Mouse (Mus musculus): Measurements from ENCODE around the gene Rnaseh1. TPM values are rescaled to one million over a fixed set of nuclear protein-coding genes. Genes with fewer than 3 reads are reported as not detected.
A peak's percentile ranks its signal among the peaks of the same experiment; 100 is the strongest.

The Rnaseh1 gene
- polyA plus RNA-seq, 1 experiment from 2014 or later = 16.0 TPM

GRCm38 (mm10) chr12:28621451-28622166, 27.8 kb upstream of the Rnaseh1 start:
- Histone ChIP-seq H3K9me3 (ENCODE audit: control insufficient read depth, low read length) (no peaks in the 10 kb centered on the region), H3K36me3 (ENCODE audit: control insufficient read depth, insufficient read depth, low read length) (no peaks in the 10 kb centered on the region), H3K27me3 (ENCODE audit: control insufficient read depth, insufficient read depth, low read length) (no peaks in the 10 kb centered on the region), H3K27ac (replicated peaks in 1 of 2; ENCODE audit: control insufficient read depth in 1 of 2, insufficient read depth in 1 of 2, low read depth in 2 of 2, low read length in 2 of 2) (peak overlapping the region; percentile 17 to 20; a peak in 1 of 4 replicates), H3K4me1 (ENCODE audit: control insufficient read depth in 2 of 2, insufficient read depth in 2 of 2, low read length in 2 of 2) (peaks cover 12 to 26% of the 10 kb centered on the region in 2 experiments), H3K4me2 (ENCODE audit: low read length) (peak overlapping the region; percentile 59), H3K9ac (ENCODE audit: low read length) (peak overlapping the region; percentile 49), H3K4me3 (ENCODE audit: control insufficient read depth in 1 of 2, insufficient read depth in 1 of 2, low read depth in 1 of 2, low read length in 2 of 2) (peak overlapping the region; percentile 4; a peak in 1 of 4 replicates)
- WGBS = 4% methylated on average over 7 of the region's 7 CpGs
- peak; percentile 64 for ATAC-seq (ENCODE audit: insufficient number of reproducible peaks, insufficient read depth, low FRiP score, low read depth)

- peak overlapping the region; percentile 52 to 58 for H3K27ac ChIP-seq (replicated peaks in 1 of 2; ENCODE audit: control insufficient read depth in 1 of 2, insufficient read depth in 1 of 2, low read depth in 2 of 2, low read length in 2 of 2)
- ATAC-seq (ENCODE audit: insufficient number of reproducible peaks, insufficient read depth, low FRiP score, low read depth) = no peak
- H3K9ac ChIP-seq (ENCODE audit: low read length) = peak overlapping the region; percentile 49
- 19% methylated on average over 5 of the region's 5 CpGs for WGBS
- no peaks in the 10 kb centered on the region for H3K27me3 ChIP-seq (ENCODE audit: control insufficient read depth, insufficient read depth, low read length)
- H3K36me3 ChIP-seq (ENCODE audit: control insufficient read depth, insufficient read depth, low read length) = no peaks in the 10 kb centered on the region
- no peaks in the 10 kb centered on the region for H3K9me3 ChIP-seq (ENCODE audit: control insufficient read depth, low read length)
- peak overlapping the region in 1 of 2 experiments; percentile 4; a peak in 1 of 4 replicates for H3K4me3 ChIP-seq (ENCODE audit: control insufficient read depth in 1 of 2, insufficient read depth in 1 of 2, low read depth in 1 of 2, low read length in 2 of 2)
- peak overlapping the region; percentile 59 for H3K4me2 ChIP-seq (ENCODE audit: low read length)
- H3K4me1 ChIP-seq (ENCODE audit: control insufficient read depth in 2 of 2, insufficient read depth in 2 of 2, low read length in 2 of 2) = peaks cover 12 to 26% of the 10 kb centered on the region in 2 experiments
Measured at GRCm38 (mm10) chr12:28622167-28622532, 27.3 kb upstream of the Rnaseh1 start.

DNA sequence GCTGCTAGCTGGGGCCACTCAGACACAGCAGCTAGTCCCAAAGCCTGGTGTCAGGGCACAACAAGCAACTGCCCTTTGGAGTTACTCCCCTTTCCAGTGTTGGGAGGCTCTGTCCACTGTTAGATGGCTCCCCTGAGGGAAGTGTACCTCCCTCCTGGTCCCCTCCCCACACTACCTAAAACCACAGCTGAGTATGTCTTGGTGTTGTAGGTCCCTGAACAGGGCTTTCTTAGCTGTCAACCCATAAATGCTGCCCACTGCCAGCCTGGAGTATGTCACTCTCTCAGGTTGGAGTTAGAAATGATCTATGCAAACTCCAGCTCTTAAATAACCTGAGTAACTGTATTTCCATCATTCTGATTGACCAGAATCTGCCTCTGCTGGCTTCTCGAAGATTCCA, 26.8 kb upstream of the Rnaseh1 start:
- Histone ChIP-seq H3K4me1 (ENCODE audit: control insufficient read depth in 2 of 2, insufficient read depth in 2 of 2, low read length in 2 of 2) (peaks cover 12 to 26% of the 10 kb centered on the region in 2 experiments), H3K4me2 (ENCODE audit: low read length) (peak overlapping the region; percentile 59), H3K9ac (ENCODE audit: low read length) (no peak overlapping the region), H3K36me3 (ENCODE audit: control insufficient read depth, insufficient read depth, low read length) (no peaks in the 10 kb centered on the region), H3K27me3 (ENCODE audit: control insufficient read depth, insufficient read depth, low read length) (no peaks in the 10 kb centered on the region), H3K27ac (replicated peaks in 1 of 2; ENCODE audit: control insufficient read depth in 1 of 2, insufficient read depth in 1 of 2, low read depth in 2 of 2, low read length in 2 of 2) (peak overlapping the region; percentile 52 to 58), H3K4me3 (ENCODE audit: control insufficient read depth in 1 of 2, insufficient read depth in 1 of 2, low read depth in 1 of 2, low read length in 2 of 2) (no peak overlapping the region), H3K9me3 (ENCODE audit: control insufficient read depth, low read length) (no peaks in the 10 kb centered on the region)
- 55% methylated on average over 1 of the region's 1 CpGs for WGBS
- no peak for ATAC-seq (ENCODE audit: insufficient number of reproducible peaks, insufficient read depth, low FRiP score, low read depth)

DNA sequence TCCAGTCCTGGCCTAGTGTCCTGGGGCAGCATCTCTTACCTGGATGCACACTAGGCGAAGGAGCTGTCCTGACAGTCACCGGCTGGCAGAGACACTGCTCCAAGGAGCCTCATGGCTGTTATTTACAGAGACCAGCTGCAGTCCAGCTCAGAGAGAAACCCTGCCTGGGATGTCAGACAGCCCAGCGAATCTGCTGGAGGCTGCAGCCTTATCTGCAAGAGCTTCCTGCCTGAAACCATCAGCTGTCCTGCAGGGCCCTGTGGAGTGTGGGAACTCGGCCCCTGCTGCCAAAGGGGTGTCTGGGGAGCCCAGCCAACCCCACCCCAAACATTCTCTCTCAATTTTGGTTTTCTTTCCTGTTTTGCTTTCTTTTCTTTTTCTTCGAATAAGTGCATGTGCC, 26.2 kb upstream of the Rnaseh1 start, which contains the start of gene Colec11:
TSS of gene Colec11 (minus strand) at position 183 of the 400 bp plus-strand sequence.
- Histone ChIP-seq H3K36me3 (ENCODE audit: control insufficient read depth, insufficient read depth, low read length) (peaks cover 2% of the 10 kb centered on the region), H3K27me3 (ENCODE audit: control insufficient read depth, insufficient read depth, low read length) (no peaks in the 10 kb centered on the region), H3K4me3 (ENCODE audit: control insufficient read depth in 1 of 2, insufficient read depth in 1 of 2, low read depth in 1 of 2, low read length in 2 of 2) (peak within 1 kb of the TSS in 1 of 2 experiments; percentile 14; a peak in 1 of 4 replicates), H3K27ac (replicated peaks in 1 of 2; ENCODE audit: control insufficient read depth in 1 of 2, insufficient read depth in 1 of 2, low read depth in 2 of 2, low read length in 2 of 2) (peak within 1 kb of the TSS; percentile 58 to 80), H3K4me2 (ENCODE audit: low read length) (peak within 1 kb of the TSS; percentile 59), H3K9ac (ENCODE audit: low read length) (peak within 1 kb of the TSS; percentile 49; the same call in 1 of the 2 replicates), H3K4me1 (ENCODE audit: control insufficient read depth in 2 of 2, insufficient read depth in 2 of 2, low read length in 2 of 2) (peaks cover 12 to 26% of the 10 kb centered on the region in 2 experiments), H3K9me3 (ENCODE audit: control insufficient read depth, low read length) (no peaks in the 10 kb centered on the region)
- 15% methylated on average over 5 of the region's 5 CpGs for WGBS
- ATAC-seq (ENCODE audit: insufficient number of reproducible peaks, insufficient read depth, low FRiP score, low read depth) = no peak

DNA sequence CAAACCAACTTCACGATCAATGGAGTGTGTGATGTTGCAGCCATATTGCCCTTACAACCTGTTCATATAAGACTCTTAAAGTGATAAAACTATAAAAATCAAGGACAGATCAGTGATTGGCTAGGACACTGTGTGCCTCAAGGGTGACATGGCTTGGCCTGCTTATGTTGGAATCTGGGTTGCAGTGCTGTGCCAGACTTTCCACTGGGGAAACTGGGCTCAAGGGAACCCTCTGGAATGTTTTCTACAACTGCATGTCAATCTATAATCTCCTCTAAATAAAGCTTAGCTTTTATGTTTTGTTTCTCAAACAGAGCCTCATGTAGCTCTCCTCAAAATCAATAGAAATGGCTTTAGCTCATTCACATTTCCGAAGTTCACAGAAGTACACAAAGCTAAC, 25.2 kb upstream of the Rnaseh1 start:
- H3K4me3 ChIP-seq (ENCODE audit: control insufficient read depth in 1 of 2, insufficient read depth in 1 of 2, low read depth in 1 of 2, low read length in 2 of 2) = no peak overlapping the region
- peaks cover 12 to 26% of the 10 kb centered on the region in 2 experiments for H3K4me1 ChIP-seq (ENCODE audit: control insufficient read depth in 2 of 2, insufficient read depth in 2 of 2, low read length in 2 of 2)
- H3K27me3 ChIP-seq (ENCODE audit: control insufficient read depth, insufficient read depth, low read length) = no peaks in the 10 kb centered on the region
- no peak overlapping the region for H3K9ac ChIP-seq (ENCODE audit: low read length)
- ATAC-seq (ENCODE audit: insufficient number of reproducible peaks, insufficient read depth, low FRiP score, low read depth) = no peak
- H3K27ac ChIP-seq (replicated peaks in 1 of 2; ENCODE audit: control insufficient read depth in 1 of 2, insufficient read depth in 1 of 2, low read depth in 2 of 2, low read length in 2 of 2) = no peak overlapping the region
- no peaks in the 10 kb centered on the region for H3K9me3 ChIP-seq (ENCODE audit: control insufficient read depth, low read length)
- no peak overlapping the region for H3K4me2 ChIP-seq (ENCODE audit: low read length)
- WGBS = 87% methylated on average over 2 of the region's 2 CpGs
- peaks cover 13% of the 10 kb centered on the region for H3K36me3 ChIP-seq (ENCODE audit: control insufficient read depth, insufficient read depth, low read length)

DNA sequence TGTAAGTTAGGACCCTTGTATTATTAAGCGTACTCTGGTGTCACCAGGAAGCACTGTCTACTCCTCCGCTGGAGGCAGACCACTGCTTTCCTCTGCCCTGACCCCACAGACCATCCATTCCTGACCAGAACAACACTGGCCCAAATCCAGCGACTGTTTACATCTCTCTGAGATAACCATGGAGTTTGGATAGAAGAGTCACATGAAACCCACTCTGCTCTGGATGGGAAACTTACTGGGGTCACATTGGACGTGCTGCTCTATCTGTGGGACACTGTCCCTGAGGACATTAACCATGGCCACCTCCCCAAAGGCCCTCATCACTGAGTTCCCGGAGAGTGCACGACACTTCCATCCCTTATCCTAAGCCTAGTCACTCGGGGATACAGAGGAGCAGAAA, 24.0 kb upstream of the Rnaseh1 start:
- H3K9ac ChIP-seq (ENCODE audit: low read length) = no peak overlapping the region
- no peak overlapping the region for H3K4me2 ChIP-seq (ENCODE audit: low read length)
- no peak overlapping the region for H3K27ac ChIP-seq (replicated peaks in 1 of 2; ENCODE audit: control insufficient read depth in 1 of 2, insufficient read depth in 1 of 2, low read depth in 2 of 2, low read length in 2 of 2)
- 57% methylated on average over 7 of the region's 7 CpGs for WGBS
- peaks cover 12 to 26% of the 10 kb centered on the region in 2 experiments for H3K4me1 ChIP-seq (ENCODE audit: control insufficient read depth in 2 of 2, insufficient read depth in 2 of 2, low read length in 2 of 2)
- H3K27me3 ChIP-seq (ENCODE audit: control insufficient read depth, insufficient read depth, low read length) = no peaks in the 10 kb centered on the region
- no peak overlapping the region for H3K4me3 ChIP-seq (ENCODE audit: control insufficient read depth in 1 of 2, insufficient read depth in 1 of 2, low read depth in 1 of 2, low read length in 2 of 2)
- ATAC-seq (ENCODE audit: insufficient number of reproducible peaks, insufficient read depth, low FRiP score, low read depth) = no peak
- no peaks in the 10 kb centered on the region for H3K9me3 ChIP-seq (ENCODE audit: control insufficient read depth, low read length)
- peaks cover 24% of the 10 kb centered on the region for H3K36me3 ChIP-seq (ENCODE audit: control insufficient read depth, insufficient read depth, low read length)

DNA sequence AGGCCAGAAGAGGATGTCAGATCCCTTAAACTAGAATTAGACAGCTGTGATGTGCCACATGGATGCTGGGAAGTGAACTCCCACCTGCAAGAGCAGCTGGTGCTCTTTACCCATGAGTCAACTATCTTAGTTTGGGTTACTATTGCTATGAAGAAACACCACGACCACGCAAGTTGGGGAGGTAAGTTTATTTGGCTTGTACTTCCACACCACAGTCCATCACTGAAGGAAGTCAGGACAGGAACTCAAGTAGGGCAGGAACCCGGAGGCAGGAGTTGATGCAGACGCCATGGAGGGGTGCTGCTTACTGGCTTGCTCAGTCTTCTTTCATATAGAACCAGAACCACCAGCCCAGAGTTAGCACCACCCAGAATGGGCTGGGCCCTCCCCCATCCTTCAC, 22.3 kb upstream of the Rnaseh1 start:
- H3K4me2 ChIP-seq (ENCODE audit: low read length) = no peak overlapping the region
- 65% methylated on average over 4 of the region's 4 CpGs for WGBS

More for the DNA sequence above, 22.3 kb upstream of the Rnaseh1 start:
- Histone ChIP-seq H3K4me1 (ENCODE audit: control insufficient read depth in 2 of 2, insufficient read depth in 2 of 2, low read length in 2 of 2) (peaks cover 8 to 14% of the 10 kb centered on the region in 2 experiments), H3K9ac (ENCODE audit: low read length) (no peak overlapping the region), H3K27ac (replicated peaks in 1 of 2; ENCODE audit: control insufficient read depth in 1 of 2, insufficient read depth in 1 of 2, low read depth in 2 of 2, low read length in 2 of 2) (no peak overlapping the region), H3K9me3 (ENCODE audit: control insufficient read depth, low read length) (no peaks in the 10 kb centered on the region), H3K27me3 (ENCODE audit: control insufficient read depth, insufficient read depth, low read length) (no peaks in the 10 kb centered on the region), H3K36me3 (ENCODE audit: control insufficient read depth, insufficient read depth, low read length) (peaks cover 41% of the 10 kb centered on the region), H3K4me3 (ENCODE audit: control insufficient read depth in 1 of 2, insufficient read depth in 1 of 2, low read depth in 1 of 2, low read length in 2 of 2) (no peak overlapping the region)
- no peak for ATAC-seq (ENCODE audit: insufficient number of reproducible peaks, insufficient read depth, low FRiP score, low read depth)

Measured in heart, embryonic 14.5 days (tissue).